Mouse (Mus musculus): Measurements from ENCODE around the gene Eea1. TPM values are rescaled to one million over a fixed set of nuclear protein-coding genes. Genes with fewer than 3 reads are reported as not detected.

Eea1 gene
- polyA plus RNA-seq (2014; fragmentation: Illumina TruSeq; extraction: RNeasy Lipid Tissue Mini Kit (QIAGEN cat#74804); ENCODE audit: low read depth, low replicate concordance), result 29.2 TPM

GRCm38 (mm10) chr10:95940046-95940900 is at the start of gene Eea1:
TSS of gene Eea1 (plus strand) at chr10:95940650.

Other genes with a start within 250 kb of the Eea1 start
- 23.0 TPM for gene Gm33543, start 97.7 kb upstream of the Eea1 start, polyA plus RNA-seq (2014; fragmentation: Illumina TruSeq; extraction: RNeasy Lipid Tissue Mini Kit (QIAGEN cat#74804); ENCODE audit: low read depth, low replicate concordance)
- not detected for gene Gm5426, start 196.0 kb downstream of the Eea1 start, polyA plus RNA-seq (2014; fragmentation: Illumina TruSeq; extraction: RNeasy Lipid Tissue Mini Kit (QIAGEN cat#74804); ENCODE audit: low read depth, low replicate concordance)

Data from liver, adult 10 weeks (tissue).